Mouse (Mus musculus): ENCODE measurements around the gene Rapgefl1.

The Rapgefl1 gene

GRCm38 (mm10) chr11:98858759-98859731, 22.5 kb downstream of the Rapgefl1 start:
- peak; percentile 88 for DNase-seq (ENCODE audit: low read depth, low spot score)

- peak; percentile 99 for DNase-seq (ENCODE audit: low read depth, low spot score)
Observed at GRCm38 (mm10) chr11:98863028-98863750, 26.6 kb downstream of the Rapgefl1 start, which contains the start of gene Wipf2. TSS of gene Wipf2 (plus strand) at chr11:98863638.

GRCm38 (mm10) chr11:98863751-98864429, 27.3 kb downstream of the Rapgefl1 start:
- DNase-seq (ENCODE audit: low read depth, low spot score): peak; percentile 58

- no peak for DNase-seq (ENCODE audit: low read depth, low spot score)
Observed at GRCm38 (mm10) chr11:98867293-98867692, 30.7 kb downstream of the Rapgefl1 start.

- no peak for DNase-seq (ENCODE audit: low read depth, low spot score)
Observed at GRCm38 (mm10) chr11:98869906-98870305, 33.3 kb downstream of the Rapgefl1 start.

- no peak for DNase-seq (ENCODE audit: low read depth, low spot score)
Observed at GRCm38 (mm10) chr11:98870791-98871190, 34.2 kb downstream of the Rapgefl1 start.

- no peak for DNase-seq (ENCODE audit: low read depth, low spot score)
Observed at GRCm38 (mm10) chr11:98871416-98871815, 34.8 kb downstream of the Rapgefl1 start.

GRCm38 (mm10) chr11:98872040-98872439, 35.5 kb downstream of the Rapgefl1 start:
- DNase-seq (ENCODE audit: low read depth, low spot score): no peak

- no peak for DNase-seq (ENCODE audit: low read depth, low spot score)
Observed at GRCm38 (mm10) chr11:98873900-98874299, 37.3 kb downstream of the Rapgefl1 start.

GRCm38 (mm10) chr11:98877001-98877400, 40.4 kb downstream of the Rapgefl1 start:
- no peak for DNase-seq (ENCODE audit: low read depth, low spot score)

- no peak for DNase-seq (ENCODE audit: low read depth, low spot score)
Observed at GRCm38 (mm10) chr11:98887703-98888102, 51.1 kb downstream of the Rapgefl1 start.

GRCm38 (mm10) chr11:98889077-98889476, 52.5 kb downstream of the Rapgefl1 start:
- DNase-seq (ENCODE audit: low read depth, low spot score): no peak

GRCm38 (mm10) chr11:98889977-98890376, 53.4 kb downstream of the Rapgefl1 start:
- DNase-seq (ENCODE audit: low read depth, low spot score): no peak

GRCm38 (mm10) chr11:98892426-98892825, 55.8 kb downstream of the Rapgefl1 start:
- no peak for DNase-seq (ENCODE audit: low read depth, low spot score)

GRCm38 (mm10) chr11:98900529-98901125, 64.0 kb downstream of the Rapgefl1 start:
- DNase-seq (ENCODE audit: low read depth, low spot score): no peak

GRCm38 (mm10) chr11:98902621-98903245, 66.1 kb downstream of the Rapgefl1 start:
- no peak for DNase-seq (ENCODE audit: low read depth, low spot score)
